Mouse (Mus musculus) retina, adult 2 months (tissue): ENCODE data around the gene Mylip.
A peak's percentile ranks its signal among the peaks of the same experiment; 100 is the strongest.

Experiments
- DNase-seq: peaks from one replicate; pipeline ENCODE4 v3.0.0-alpha.2; 2012; ENCODE audit warnings: low read depth, low spot score

Gene Mylip

DNA sequence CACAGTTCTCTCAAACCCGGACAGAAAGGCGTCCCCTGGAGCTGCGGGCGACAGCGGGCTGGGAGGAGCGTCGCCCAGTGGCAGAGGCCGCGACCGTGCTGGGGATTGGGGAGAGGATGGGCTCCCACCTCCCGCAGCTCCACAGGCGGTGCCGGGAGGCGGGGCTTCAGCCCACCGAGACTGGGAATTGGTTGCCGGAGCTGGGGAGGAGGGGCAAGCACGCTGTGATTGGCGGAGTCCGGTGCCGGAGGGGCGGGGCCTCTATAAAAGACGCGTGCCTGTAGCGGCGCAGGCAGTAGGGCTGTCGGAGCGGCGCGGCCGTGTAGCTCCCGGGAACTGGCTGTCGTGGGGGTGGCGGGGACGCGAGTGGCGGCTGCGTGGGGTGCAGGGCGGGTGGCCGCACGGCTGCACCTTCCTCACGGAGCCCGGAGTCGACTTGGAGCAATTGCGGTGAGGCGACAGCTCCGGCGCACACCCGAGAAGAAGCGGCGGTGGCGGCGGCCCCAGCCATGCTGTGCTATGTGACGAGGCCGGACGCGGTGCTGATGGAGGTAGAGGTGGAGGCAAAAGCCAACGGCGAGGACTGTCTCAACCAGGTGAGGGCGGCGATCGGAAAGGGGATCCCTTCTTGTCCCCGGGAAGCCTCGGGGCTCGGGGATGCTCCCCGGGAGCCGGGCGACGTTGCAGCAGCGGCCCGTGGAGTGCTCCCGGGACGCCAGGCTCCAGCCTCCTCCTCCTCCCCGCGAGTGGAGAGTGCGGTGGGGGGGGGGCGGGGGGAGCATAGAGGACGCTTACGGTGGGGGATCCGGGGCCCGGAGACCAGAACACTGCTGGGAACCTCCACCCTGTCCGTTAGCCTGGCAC, at the start of gene Mylip:
TSS of gene Mylip (plus strand) at position 295 of the 864 bp plus-strand sequence.
- peak; percentile 95 for DNase-seq

GRCm38 (mm10) chr13:45341991-45342390, 47.6 kb upstream of the Mylip start:
- no peak for DNase-seq

- DNase-seq = no peak
These were observed 46.0 kb upstream of the Mylip start for GRCm38 (mm10) chr13:45343541-45343940.

DNA sequence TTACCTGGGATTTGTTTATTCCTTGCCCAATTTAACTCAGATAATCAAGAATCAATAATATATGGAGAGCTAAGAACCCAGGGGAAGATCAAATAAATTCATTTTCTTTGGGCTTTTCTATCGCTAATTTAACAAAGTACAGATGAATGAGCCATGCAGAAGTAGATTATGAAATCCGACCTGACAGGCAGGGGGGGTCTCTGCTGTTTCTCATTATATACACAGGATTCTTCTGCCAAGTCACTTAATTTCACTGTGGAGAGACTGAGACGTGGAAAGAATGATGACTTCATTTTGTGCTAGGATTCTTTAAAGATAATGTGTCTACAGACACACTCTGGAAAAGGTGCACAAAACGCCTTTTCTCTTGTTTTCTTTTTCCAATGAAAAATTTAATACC, 45.6 kb upstream of the Mylip start:
- no peak for DNase-seq

- DNase-seq = no peak
These were observed 43.9 kb upstream of the Mylip start for GRCm38 (mm10) chr13:45345471-45346159.

DNA sequence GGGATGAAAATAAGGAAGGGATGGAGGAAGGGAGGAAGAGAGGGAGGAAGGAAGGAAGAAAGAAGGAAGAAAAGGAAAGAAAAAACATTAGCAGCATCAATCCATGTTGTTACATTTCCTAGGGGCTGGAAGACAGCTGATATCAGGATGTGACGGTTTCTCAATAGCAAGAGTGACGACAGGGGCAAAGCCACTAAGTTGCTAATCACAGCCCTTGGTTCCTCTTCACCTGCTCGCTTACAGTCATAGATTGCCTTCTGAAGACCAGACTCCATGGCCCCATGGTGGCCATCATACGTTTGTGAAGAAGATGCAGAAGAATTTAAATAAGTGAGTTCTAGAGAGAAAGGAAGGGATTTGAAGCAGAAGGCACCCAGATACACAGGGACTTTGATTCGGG, 38.1 kb upstream of the Mylip start:
- DNase-seq = no peak

GRCm38 (mm10) chr13:45354824-45355223, 34.7 kb upstream of the Mylip start:
- DNase-seq = no peak

GRCm38 (mm10) chr13:45358208-45358607, 31.3 kb upstream of the Mylip start:
- DNase-seq = no peak

GRCm38 (mm10) chr13:45358676-45359323, 30.7 kb upstream of the Mylip start:
- DNase-seq = no peak

DNA sequence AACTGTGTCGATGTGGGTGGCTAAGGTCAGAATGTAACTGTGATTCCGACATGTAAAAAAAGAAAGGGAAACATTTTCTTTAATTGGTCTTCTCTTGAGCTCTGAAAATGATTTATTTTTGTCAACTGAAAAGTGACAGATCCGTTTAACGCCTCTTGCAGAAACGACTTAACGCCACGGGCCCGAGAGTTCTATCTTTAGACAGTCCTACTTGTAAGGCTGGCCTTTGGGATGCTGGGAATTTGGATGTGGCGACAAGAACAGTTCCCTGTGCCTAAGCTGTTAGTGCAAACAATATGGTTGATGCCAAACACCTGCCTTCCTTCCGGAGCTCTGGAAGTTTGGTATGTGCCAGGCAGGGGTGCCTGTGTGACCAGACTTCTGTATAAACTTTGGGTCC, 23.8 kb upstream of the Mylip start:
- no peak for DNase-seq

- DNase-seq = no peak
These were observed 17.9 kb upstream of the Mylip start for GRCm38 (mm10) chr13:45371673-45372072.

DNA sequence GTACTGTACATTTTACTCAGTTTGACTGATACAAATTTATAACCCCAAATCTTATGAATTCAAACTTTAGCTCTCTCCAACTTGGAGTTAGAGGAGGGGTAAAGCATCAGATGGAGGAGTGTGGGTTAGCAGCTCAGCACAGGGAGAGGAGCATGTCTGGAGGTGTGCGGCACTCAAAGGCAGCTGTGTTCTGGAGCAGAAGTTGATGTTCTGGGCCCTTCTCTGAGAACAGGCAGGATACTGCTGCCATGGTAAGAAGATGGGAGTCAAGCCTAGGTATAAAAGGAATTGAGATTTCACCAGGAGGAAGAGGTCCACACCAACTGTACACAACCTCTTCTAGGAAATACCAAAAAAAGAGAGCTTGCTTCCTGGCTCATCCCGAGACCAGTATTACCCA, 17.1 kb upstream of the Mylip start:
- no peak for DNase-seq

DNA sequence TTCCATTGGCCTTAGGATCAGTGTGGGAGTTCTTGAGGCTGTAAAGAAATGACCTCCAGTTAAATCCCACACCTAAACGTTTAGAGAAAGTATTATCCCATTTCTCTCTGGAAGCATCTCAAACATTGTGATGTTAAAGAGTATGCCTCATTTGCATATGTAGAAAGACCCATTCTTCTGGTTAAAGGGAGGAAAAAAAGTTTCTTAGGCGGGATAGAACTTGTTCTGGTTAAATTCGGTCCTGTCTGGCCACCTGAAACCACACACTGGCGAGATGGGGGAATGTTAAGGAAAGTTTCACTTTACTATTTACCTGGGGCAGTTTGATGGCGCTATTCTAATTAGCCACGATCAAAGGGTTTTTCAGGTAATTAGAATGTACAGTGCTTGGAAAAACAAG, 14.7 kb upstream of the Mylip start:
- no peak for DNase-seq

DNA sequence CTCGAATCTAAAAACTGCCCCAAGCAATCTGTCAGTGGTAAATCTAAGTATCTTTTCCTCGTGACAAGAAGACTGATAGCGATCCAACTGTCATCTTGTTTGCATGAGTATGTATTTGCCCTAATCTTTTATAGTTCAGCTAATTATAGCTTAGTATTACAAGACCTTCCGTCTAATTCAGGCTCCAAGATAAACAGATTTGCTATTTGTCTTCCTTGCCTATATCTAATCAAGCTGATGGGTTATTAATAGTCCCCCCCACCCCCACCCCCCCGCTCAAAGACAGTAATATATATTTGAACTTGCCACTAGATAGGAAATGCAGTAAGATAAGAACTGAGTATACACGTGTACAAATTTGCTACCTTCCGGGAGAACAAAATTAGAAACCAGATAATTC, 7.3 kb upstream of the Mylip start:
- no peak for DNase-seq

DNA sequence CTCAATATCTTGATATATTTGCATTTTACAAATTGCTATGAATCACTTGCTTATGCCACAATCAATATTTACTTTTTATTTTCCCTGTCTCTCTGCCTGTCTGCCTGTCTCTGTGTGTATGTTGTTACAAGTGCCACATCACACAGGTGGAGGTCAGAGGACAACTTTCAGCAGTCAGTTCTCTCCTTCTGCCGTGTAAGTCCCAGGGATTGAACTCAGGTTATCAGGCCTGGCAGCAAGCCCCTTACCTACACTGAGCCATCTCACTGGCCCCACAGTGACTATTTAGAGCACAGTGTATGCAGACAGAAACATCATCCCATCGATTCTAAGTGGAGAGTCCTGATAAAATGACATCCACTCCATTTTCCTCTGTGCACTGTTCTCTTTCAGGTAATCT, 4.9 kb upstream of the Mylip start:
- DNase-seq = no peak

DNA sequence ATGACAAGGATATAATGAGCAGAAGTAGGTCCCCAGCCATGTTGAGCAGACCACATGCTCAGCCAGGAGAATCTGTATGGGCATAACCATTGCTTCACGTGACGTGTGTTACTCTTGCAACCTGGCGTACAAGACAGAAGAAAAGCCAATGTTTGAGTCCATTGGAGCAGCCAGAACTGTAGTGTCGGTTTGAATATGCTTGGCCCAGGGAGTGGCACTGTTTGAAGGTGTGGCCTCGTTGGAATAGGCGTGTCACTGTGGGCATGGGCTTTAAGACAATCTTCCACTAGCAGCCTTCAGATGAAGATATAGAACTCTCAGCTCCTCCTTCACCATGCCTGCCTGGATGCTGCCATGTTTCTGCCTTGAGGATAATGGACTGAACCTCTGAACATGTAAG, 4.0 kb upstream of the Mylip start:
- no peak for DNase-seq

- no peak for DNase-seq
These were observed 3.3 kb upstream of the Mylip start for GRCm38 (mm10) chr13:45386253-45386652.

DNA sequence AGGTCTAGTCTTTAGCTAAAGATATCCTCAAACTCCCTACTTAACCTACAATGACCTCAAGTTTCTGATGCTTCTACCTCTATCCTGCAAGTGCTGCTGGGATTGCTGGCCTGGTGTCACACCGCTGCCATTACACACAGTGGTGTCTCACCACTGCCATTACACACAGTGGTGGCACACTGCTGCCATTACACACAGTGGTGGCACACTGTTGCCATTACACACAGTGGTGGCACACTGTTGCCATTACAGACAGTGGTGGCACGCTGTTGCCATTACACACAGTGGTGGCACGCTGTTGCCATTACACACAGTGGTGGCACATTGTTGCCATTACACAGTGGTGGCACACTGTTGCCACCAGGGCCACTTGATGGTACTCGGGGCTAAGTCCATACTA, 2.3 kb upstream of the Mylip start:
- no peak for DNase-seq

DNA sequence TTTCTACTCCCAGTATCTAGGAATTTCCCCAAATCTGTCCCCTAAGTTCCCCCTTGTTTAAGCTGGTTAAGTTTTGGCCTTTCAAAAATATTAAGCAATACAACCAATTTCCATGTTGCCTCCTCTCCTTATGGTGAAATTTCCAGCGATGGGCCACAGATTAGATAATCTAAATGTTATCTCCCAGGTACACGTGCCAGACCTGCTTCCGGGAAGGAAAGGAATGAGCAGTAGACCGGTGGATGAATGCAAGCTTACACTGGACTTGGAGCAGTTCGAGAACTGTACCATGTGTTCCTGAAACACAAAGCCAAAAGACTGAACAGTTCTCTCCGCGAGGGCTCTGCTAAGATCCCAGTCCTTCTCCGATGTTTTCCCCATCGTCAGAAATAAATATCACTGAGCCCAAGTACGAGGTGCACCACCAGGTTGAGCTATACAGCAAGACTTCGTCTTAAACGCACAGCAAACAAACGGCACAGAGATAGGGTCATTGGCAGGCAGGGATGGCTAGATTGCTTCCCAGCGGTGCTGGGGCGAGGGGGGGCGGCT, 1.2 kb upstream of the Mylip start:
- no peak for DNase-seq

- DNase-seq = no peak
These were observed 653 bp upstream of the Mylip start for GRCm38 (mm10) chr13:45388889-45389288.

- DNase-seq = peak; percentile 58
These were observed 895 bp downstream of the Mylip start for GRCm38 (mm10) chr13:45390312-45390961.
